Mouse (Mus musculus): ENCODE measurements around the gene Clec9a. TPM values are rescaled to one million over a fixed set of nuclear protein-coding genes. Genes with fewer than 3 reads are reported as not detected.

The Clec9a gene
- total and polyA plus RNA-seq, 3 experiments, result not detected

GRCm38 (mm10) chr6:129365959-129366359 is 42.7 kb upstream of the Clec9a start (continued):
- TF ChIP-seq ZMIZ1 (IDR thresholded peaks at IDR 0.05; ENCODE audit: low read depth, low read length) (no peak), SIN3A (IDR thresholded peaks at IDR 0.05; ENCODE audit: low read length) (peak; percentile 53; the same call in 1 of the 2 replicates), CHD2 (IDR thresholded peaks at IDR 0.05; ENCODE audit: low read length) (no peak), EP300 (IDR thresholded peaks at IDR 0.05; ENCODE audit: low read length) (no peak), JUN (IDR thresholded peaks at IDR 0.05; ENCODE audit: insufficient read depth, low read depth, low read length) (0 out of 2 replicates have a peak, but pooled peaks have one; percentile 7), ETS1 (conservative IDR thresholded peaks at IDR 0.05; ENCODE audit: low read depth, low read length) (no peak), JUND (conservative IDR thresholded peaks at IDR 0.05; ENCODE audit: low read depth, low read length) (peak; percentile 63; the same call in 1 of the 2 replicates), SMC3 (IDR thresholded peaks at IDR 0.05; ENCODE audit: low read depth, low read length) (peak; percentile 97), KAT2A (IDR thresholded peaks at IDR 0.05; ENCODE audit: insufficient replicate concordance, low read length) (no peak)

- dilution Hi-C loops (cut with MboI; ENCODE audit: extremely low pct_ligation_motif_present, extremely low pct_unique_long_range_greater_than_20kb, low sequenced_read_pairs) (no loop called here), in situ Hi-C loops (cut with MboI; ENCODE audit: low pct_ligation_motif_present, low pct_unique_long_range_greater_than_20kb, low sequenced_read_pairs) (loop anchor here (5.0 to 25.0 kb wide), 2 partner anchors 37 to 532 kb away; partner anchors contain the start of genes 4922502D21Rik, Gm44511 and Klrb1b)
- Histone ChIP-seq H3K4me1 (ENCODE audit: control insufficient read depth in 1 of 2, insufficient read depth in 2 of 2) (peaks cover 0 to 11% of the 10 kb centered on the region in 2 experiments; a peak in 2 of 4 replicates), H3K4me3 (replicated peaks in 1 of 3; ENCODE audit: low read depth in 2 of 3, low read length in 2 of 3, poor library complexity in 1 of 3) (no peak overlapping the region), H3K27ac (ENCODE audit: insufficient read depth, low read depth) (no peak overlapping the region), H3K4me2 (ENCODE audit: insufficient read depth, low read depth, poor library complexity, severe bottlenecking) (peak overlapping the region; percentile 82), H3K9ac (ENCODE audit: insufficient read depth, low read depth) (no peak overlapping the region), H3K79me2 (replicated peaks; ENCODE audit: control insufficient read depth, extremely low read depth, insufficient read depth, poor library complexity, severe bottlenecking) (no peaks in the 10 kb centered on the region), H3K36me3 (replicated peaks in 1 of 2; ENCODE audit: control insufficient read depth in 1 of 2, insufficient read depth in 1 of 2, low read length in 1 of 2) (no peaks in the 10 kb centered on the region), H3K9me3 (replicated peaks; ENCODE audit: low read length) (no peaks in the 10 kb centered on the region), H3K27me3 (replicated peaks) (no peaks in the 10 kb centered on the region)
- DNase-seq (ENCODE audit: extremely low read depth), result no peak
- TF ChIP-seq E2F4 (IDR thresholded peaks at IDR 0.05; ENCODE audit: insufficient replicate concordance, low read depth, low read length) (no peak), RAD21 (IDR thresholded peaks at IDR 0.05; ENCODE audit: low read depth, low read length) (no peak), USF2 (conservative IDR thresholded peaks at IDR 0.05; ENCODE audit: low read depth, low read length) (no peak), ZNF384 (IDR thresholded peaks at IDR 0.05; ENCODE audit: low read depth, low read length) (no peak), POLR2AphosphoS2 (IDR thresholded peaks at IDR 0.05; ENCODE audit: low read depth, low read length) (no peak), MAFK (IDR thresholded peaks at IDR 0.05; ENCODE audit: insufficient replicate concordance, low read length) (no peak), CHD1 (IDR thresholded peaks at IDR 0.05; ENCODE audit: low read depth, low read length) (no peak), SIN3A (IDR thresholded peaks at IDR 0.05; ENCODE audit: low read length) (no peak), SMC3 (IDR thresholded peaks at IDR 0.05; ENCODE audit: low read depth, low read length) (no peak), CTCF (conservative IDR thresholded peaks at IDR 0.05 in 1 of 2, IDR thresholded peaks at IDR 0.05 in 1 of 2; ENCODE audit: low read depth in 2 of 2, low read length in 2 of 2) (no peak), GABPA (IDR thresholded peaks at IDR 0.05; ENCODE audit: insufficient replicate concordance, low read depth, low read length) (no peak), BHLHE40 (IDR thresholded peaks at IDR 0.05; ENCODE audit: low read depth, low read length) (no peak), MXI1 (IDR thresholded peaks at IDR 0.05; ENCODE audit: low read depth, low read length) (no peak), POLR2A (IDR thresholded peaks at IDR 0.05; ENCODE audit: low read depth, low read length) (no peak), MAZ (IDR thresholded peaks at IDR 0.05; ENCODE audit: low read depth, low read length) (no peak), RCOR1 (conservative IDR thresholded peaks at IDR 0.05; ENCODE audit: low read depth, low read length) (no peak), PAX5 (IDR thresholded peaks at IDR 0.05; ENCODE audit: low read length) (no peak), NELFE (IDR thresholded peaks at IDR 0.05; ENCODE audit: low read depth, low read length) (no peak)
Observed at GRCm38 (mm10) chr6:129369374-129370132, 39.1 kb upstream of the Clec9a start.
